Mouse (Mus musculus): ENCODE measurements around the gene Olfr1369-ps1.
"Not testable (repeated sequence)": the region's sequence is repeated elsewhere in the genome, so short reads cannot be mapped to it uniquely, and the experiment has no call there.

Olfr1369-ps1 gene

GRCm38 (mm10) chr13:21111183-21111582, at the start of gene Olfr1369-ps1:
Gene Olfr1369-ps1 (plus strand): TSS chr13:21111483.
- DNase-seq = not testable (repeated sequence)

GRCm38 (mm10) chr13:21066021-21066420, 45.3 kb upstream of the Olfr1369-ps1 start:
- no peak for DNase-seq

GRCm38 (mm10) chr13:21074847-21075246, 36.4 kb upstream of the Olfr1369-ps1 start, which contains the start of gene Olfr1370:
Gene Olfr1370 (minus strand): TSS chr13:21074947.
- no peak for DNase-seq

GRCm38 (mm10) chr13:21082686-21083085, 28.6 kb upstream of the Olfr1369-ps1 start:
- DNase-seq = no peak

- DNase-seq = no peak
Observed at GRCm38 (mm10) chr13:21109759-21110158, 1.5 kb upstream of the Olfr1369-ps1 start.

- DNase-seq = no peak
Observed at GRCm38 (mm10) chr13:21110441-21110840, 842 bp upstream of the Olfr1369-ps1 start.

GRCm38 (mm10) chr13:21114121-21114520, 2.8 kb downstream of the Olfr1369-ps1 start:
- no peak for DNase-seq

- not testable (repeated sequence) for DNase-seq
Observed at GRCm38 (mm10) chr13:21129339-21129738, 18.1 kb downstream of the Olfr1369-ps1 start, which contains the start of gene Olfr263. Gene Olfr263 (plus strand): TSS chr13:21129639.

GRCm38 (mm10) chr13:21142421-21142820, 31.1 kb downstream of the Olfr1369-ps1 start:
- DNase-seq = no peak

- no peak for DNase-seq
Observed at GRCm38 (mm10) chr13:21145767-21146166, 34.5 kb downstream of the Olfr1369-ps1 start, which contains the start of gene Olfr1368. Gene Olfr1368 (minus strand): TSS chr13:21145867.

GRCm38 (mm10) chr13:21155888-21156287, 44.6 kb downstream of the Olfr1369-ps1 start:
- no peak for DNase-seq

GRCm38 (mm10) chr13:21158071-21158470, 46.8 kb downstream of the Olfr1369-ps1 start:
- no peak for DNase-seq

- peak; percentile 89 for DNase-seq
Observed at GRCm38 (mm10) chr13:21158785-21159474, 47.6 kb downstream of the Olfr1369-ps1 start.

GRCm38 (mm10) chr13:21159475-21159819, 48.2 kb downstream of the Olfr1369-ps1 start:
- DNase-seq = no peak

- no peak for DNase-seq
Observed at GRCm38 (mm10) chr13:21160041-21160511, 48.8 kb downstream of the Olfr1369-ps1 start.

GRCm38 (mm10) chr13:21160657-21161590, 49.6 kb downstream of the Olfr1369-ps1 start:
- DNase-seq = peak; percentile 82

- no peak for DNase-seq
Observed at GRCm38 (mm10) chr13:21161591-21161990, 50.3 kb downstream of the Olfr1369-ps1 start.

GRCm38 (mm10) chr13:21162591-21162990, 51.3 kb downstream of the Olfr1369-ps1 start:
- DNase-seq = no peak

GRCm38 (mm10) chr13:21166936-21167909, 55.9 kb downstream of the Olfr1369-ps1 start:
- peak; percentile 64 for DNase-seq

- DNase-seq = no peak
Observed at GRCm38 (mm10) chr13:21167910-21168300, 56.6 kb downstream of the Olfr1369-ps1 start.

- DNase-seq = no peak
Observed at GRCm38 (mm10) chr13:21168371-21169011, 57.2 kb downstream of the Olfr1369-ps1 start.

Measured in right cerebral cortex, postnatal 14 days (tissue).